Mouse (Mus musculus) embryonic facial prominence, embryonic 11.5 days (tissue): ENCODE measurements around the gene Olfr1419. TPM values are rescaled to one million over a fixed set of nuclear protein-coding genes. Genes with fewer than 3 reads are reported as not detected.

ENCODE experiments used
- ATAC-seq: fragments of 200-750 bp; cut with Nextera tagmentation; replicated peaks from 2 replicates; pipeline ENCODE4 v1.8.0; 2017; ENCODE audit warnings: low read depth; ENCODE audit not compliant: insufficient number of reproducible peaks, low FRiP score, low TSS enrichment
- DNase-seq: peaks from one replicate; pipeline ENCODE4 v3.0.0-alpha.2; 2015; ENCODE audit warnings: low spot score
- H3K27ac ChIP-seq: fragments of 300-500 bp; sonication (generic); replicated peaks from 2 replicates; pipeline ENCODE4 v1.5.1; 2014; ENCODE audit warnings: mild to moderate bottlenecking, low read depth, low read length, control low read depth
- H3K27me3 ChIP-seq: fragments of 300-500 bp; sonication (generic); 2 replicates; pipeline ENCODE4 v1.6.1; 2014; ENCODE audit warnings: mild to moderate bottlenecking, low read length, moderate library complexity, mixed read lengths; ENCODE audit not compliant: control insufficient read depth, insufficient read depth
- H3K36me3 ChIP-seq: fragments of 300-500 bp; sonication (generic); replicated peaks from 2 replicates; pipeline ENCODE4 v1.6.1; 2014; ENCODE audit warnings: low read depth, mild to moderate bottlenecking, low read length, moderate library complexity, mixed read lengths; ENCODE audit not compliant: control insufficient read depth, insufficient read depth
- H3K4me1 ChIP-seq: fragments of 300-500 bp; sonication (generic); 2 replicates; pipeline ENCODE4 v1.6.1; 2014; ENCODE audit warnings: low read length, mixed read lengths; ENCODE audit not compliant: control insufficient read depth, insufficient read depth
- H3K4me2 ChIP-seq: fragments of 300-500 bp; sonication (generic); 2 replicates; pipeline ENCODE4 v1.6.1; 2014; ENCODE audit warnings: low read depth, mild to moderate bottlenecking, control low read depth, low read length, moderate library complexity
- H3K4me3 ChIP-seq: fragments of 300-500 bp; sonication (generic); 2 replicates; pipeline ENCODE4 v1.5.1; 2014; ENCODE audit warnings: low read depth, low read length, control low read depth
- H3K9ac ChIP-seq: fragments of 300-500 bp; sonication (generic); replicated peaks from 2 replicates; pipeline ENCODE4 v1.6.1; 2014; ENCODE audit warnings: mild to moderate bottlenecking, control low read depth, low read length
- H3K9me3 ChIP-seq: fragments of 300-500 bp; sonication (generic); replicated peaks from 2 replicates; pipeline ENCODE4 v1.6.1; 2016; ENCODE audit warnings: mild to moderate bottlenecking, low read length, inconsistent platforms, mixed read lengths; ENCODE audit not compliant: control insufficient read depth
- WGBS: fragments of 180-500 bp; shearing (Covaris S2); extraction: QIAGEN DNeasy Blood & Tissue Kit; methylation state at CpG from one replicate; pipeline ENCODE4 v1.1.7; 2014; 5-methylcytosine and 5-hydroxymethylcytosine counted together
- microRNA-seq: library from miRNA; unstranded; fragments of <30 nt; microRNA quantifications from one replicate; pipeline ENCODE4, GENCODE M21; 2016; ENCODE audit warnings: borderline number of aligned reads
- polyA plus RNA-seq: library from polyadenylated mRNA; unstranded; fragments of >200 nt; fragmentation: Nextera tagmentation; extraction: Ambion mirVana; gene quantifications from 2 replicates; pipeline ENCODE4 v1.2.1, GENCODE M21; 2014

Gene Olfr1419
- polyA plus RNA-seq, 1 experiment from 2014 or later = not detected

DNA sequence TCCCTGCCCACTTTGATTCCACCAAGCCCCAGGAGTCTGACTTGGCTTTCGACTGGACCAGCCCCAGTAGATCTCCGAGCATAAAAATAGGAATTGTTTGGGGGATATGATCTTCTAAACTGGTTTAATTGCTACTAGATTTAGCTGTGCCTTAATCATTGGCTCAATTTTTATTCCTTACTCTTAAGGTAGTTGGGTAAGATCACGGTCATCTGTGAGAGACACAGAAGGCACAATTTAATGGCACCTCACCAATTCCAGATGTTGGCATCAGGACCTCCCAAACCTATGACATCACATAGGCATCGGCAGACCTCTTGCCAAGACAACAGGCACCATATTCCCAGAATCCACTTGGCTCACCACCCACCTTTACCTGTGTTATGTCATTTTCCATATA lies 35.8 kb downstream of the Olfr1419 start, which contains the start of gene Olfr1417:
TSS of gene Olfr1417 (minus strand) at position 101 of the 400 bp plus-strand sequence.
- WGBS = 82% methylated on average over 4 of the region's 4 CpGs
- no peak within 1 kb of the TSS for H3K9ac ChIP-seq

DNA sequence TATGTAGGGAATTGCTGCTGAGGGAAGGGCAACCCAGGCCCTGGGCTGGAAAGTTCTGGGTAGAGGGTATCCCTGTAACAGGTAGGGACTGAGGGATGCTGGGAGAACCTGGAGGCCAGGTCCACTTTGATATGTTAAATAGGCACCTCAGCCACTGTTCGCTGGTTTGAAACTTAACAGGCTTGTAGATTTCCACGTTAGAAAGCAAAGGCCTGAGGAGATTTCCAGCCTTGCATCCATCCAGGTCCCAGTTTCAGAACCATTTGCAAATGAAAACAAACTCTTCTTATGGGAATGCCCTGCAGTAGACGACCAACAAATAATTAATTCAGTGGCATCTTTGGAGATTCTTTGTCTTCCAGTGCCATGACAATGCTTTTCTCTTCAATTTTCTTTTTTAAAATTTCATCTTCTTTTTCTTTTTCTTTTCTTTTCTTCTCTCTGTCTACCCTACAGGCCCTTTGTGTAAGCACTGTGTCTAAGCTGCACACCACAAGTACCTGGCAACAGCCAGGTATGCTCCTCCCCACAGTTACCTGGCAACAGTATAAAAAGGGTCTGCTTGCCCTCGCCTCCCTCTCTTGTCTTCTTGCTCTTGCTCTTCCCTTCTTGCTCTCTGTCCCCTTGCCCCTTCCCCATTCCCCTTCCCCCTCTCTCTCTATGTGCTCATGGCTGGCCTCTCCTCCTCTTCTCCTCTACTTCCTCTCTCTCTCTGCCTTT lies 51.4 kb downstream of the Olfr1419 start:
- no peak overlapping the region for H3K9ac ChIP-seq
- H3K27ac ChIP-seq = no peak overlapping the region
- WGBS = 21% methylated on average over 4 of the region's 4 CpGs
- no peak overlapping the region for H3K4me3 ChIP-seq
- no peaks in the 10 kb centered on the region for H3K36me3 ChIP-seq
- peaks cover 9% of the 10 kb centered on the region for H3K27me3 ChIP-seq
- no peak overlapping the region for H3K4me2 ChIP-seq
- ATAC-seq = no peak
- H3K4me1 ChIP-seq = no peaks in the 10 kb centered on the region
- H3K9me3 ChIP-seq = no peaks in the 10 kb centered on the region
- DNase-seq = no peak

More for the DNA sequence above, 35.8 kb downstream of the Olfr1419 start, which contains the start of gene Olfr1417:
- Histone ChIP-seq H3K4me2 (no peak within 1 kb of the TSS), H3K27ac (no peak within 1 kb of the TSS), H3K9me3 (no peaks in the 10 kb centered on the region), H3K27me3 (no peaks in the 10 kb centered on the region), H3K4me3 (no peak within 1 kb of the TSS), H3K36me3 (no peaks in the 10 kb centered on the region), H3K4me1 (no peaks in the 10 kb centered on the region)
- no peak for DNase-seq
- no peak for ATAC-seq

- Histone ChIP-seq H3K27ac (no peak overlapping the region), H3K4me1 (peaks cover 2% of the 10 kb centered on the region), H3K9me3 (no peaks in the 10 kb centered on the region), H3K36me3 (no peaks in the 10 kb centered on the region), H3K9ac (no peak overlapping the region), H3K4me2 (no peak overlapping the region), H3K4me3 (no peak overlapping the region), H3K27me3 (peaks cover 18% of the 10 kb centered on the region)
- ATAC-seq (no peak), DNase-seq (peak; percentile 12)
- WGBS = 32% methylated on average over 6 of the region's 6 CpGs
These were observed 54.7 kb downstream of the Olfr1419 start for GRCm38 (mm10) chr19:11820211-11820610.

GRCm38 (mm10) chr19:11819800-11820199 lies 55.1 kb downstream of the Olfr1419 start:
- WGBS = under 1% methylated on average over 15 of the region's 15 CpGs

DNA sequence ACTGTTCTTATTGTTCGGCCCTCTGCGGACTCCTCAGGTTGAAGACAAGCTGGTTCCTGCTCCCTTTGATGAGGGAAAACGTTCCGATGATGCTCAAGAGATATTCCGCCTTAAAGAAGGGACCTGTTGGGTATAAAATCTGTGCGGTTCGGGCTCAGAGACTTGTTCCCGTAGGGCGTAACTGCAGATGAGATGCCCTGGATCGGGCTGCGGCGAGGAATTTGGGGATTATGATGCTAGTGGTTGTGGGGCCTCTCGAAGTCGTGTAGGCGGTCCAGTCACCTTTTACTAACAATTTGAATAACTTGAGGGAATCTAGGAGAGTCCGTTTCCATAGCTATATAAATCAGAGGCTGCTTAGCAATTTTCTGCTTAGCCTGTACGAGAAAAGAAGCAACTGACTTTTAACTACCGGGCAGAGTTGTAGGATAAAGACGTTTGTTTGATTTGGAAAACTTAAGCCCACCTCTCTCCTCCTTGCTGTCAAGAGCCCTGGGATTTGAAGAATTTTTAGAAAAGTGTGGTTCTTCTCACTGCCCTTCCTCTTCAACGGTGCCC lies 55.7 kb downstream of the Olfr1419 start, which contains the start of gene Stx3:
TSS of gene Stx3 (minus strand) at position 261 of the 558 bp plus-strand sequence.
- peak within 1 kb of the TSS; percentile 95 for H3K4me2 ChIP-seq
- H3K27ac ChIP-seq = no peak within 1 kb of the TSS
- H3K4me3 ChIP-seq = peak within 1 kb of the TSS; percentile 62
- peaks cover 18% of the 10 kb centered on the region for H3K27me3 ChIP-seq
- H3K9ac ChIP-seq = peak within 1 kb of the TSS; percentile 58
- WGBS = under 1% methylated on average over 20 of the region's 20 CpGs
- no peak for ATAC-seq
- DNase-seq = peak; percentile 21
- H3K36me3 ChIP-seq = no peaks in the 10 kb centered on the region
- no peaks in the 10 kb centered on the region for H3K9me3 ChIP-seq
- H3K4me1 ChIP-seq = peaks cover 2% of the 10 kb centered on the region

More at GRCm38 (mm10) chr19:11819800-11820199, 55.1 kb downstream of the Olfr1419 start:
- no peak overlapping the region for H3K27ac ChIP-seq
- no peaks in the 10 kb centered on the region for H3K9me3 ChIP-seq
- H3K36me3 ChIP-seq = no peaks in the 10 kb centered on the region
- DNase-seq (peak; percentile 92), ATAC-seq (peak; percentile 87)
- peaks cover 18% of the 10 kb centered on the region for H3K27me3 ChIP-seq
- H3K4me1 ChIP-seq = peaks cover 2% of the 10 kb centered on the region
- peak overlapping the region; percentile 95 for H3K4me2 ChIP-seq
- H3K4me3 ChIP-seq = peak overlapping the region; percentile 62
- no peak overlapping the region for H3K9ac ChIP-seq

Small RNAs within 50 kb of the gene (microRNA-seq; reads per million reads assigned to microRNA genes)
- 8.0 reads per million, percentile 9 among the genes with 10 or more reads in this experiment for gene Mir6994

Other genes with a start within 250 kb of the Olfr1419 start
- 0.36 and 0.52 TPM in 2 replicates for gene Ms4a3, start 234.3 kb downstream of the Olfr1419 start, polyA plus RNA-seq
- not detected in 2 replicates for gene Oosp2, start 214.5 kb downstream of the Olfr1419 start, polyA plus RNA-seq
- gene Oosp1, start 184.0 kb downstream of the Olfr1419 start, polyA plus RNA-seq = not detected in 2 replicates
- gene Oosp3, start 178.1 kb downstream of the Olfr1419 start, polyA plus RNA-seq = not detected in 2 replicates
- gene Gif, start 127.6 kb downstream of the Olfr1419 start, polyA plus RNA-seq = not detected in 2 replicates
- 53.7 and 60.8 TPM in 2 replicates for gene Mrpl16, start 104.7 kb downstream of the Olfr1419 start, polyA plus RNA-seq
- gene Stx3, start 55.7 kb downstream of the Olfr1419 start, polyA plus RNA-seq = 10.8 and 13.0 TPM in 2 replicates
- gene Olfr1417, start 35.9 kb downstream of the Olfr1419 start, polyA plus RNA-seq = not detected in 2 replicates
- gene Olfr1418, start 14.0 kb downstream of the Olfr1419 start, polyA plus RNA-seq = not detected in 2 replicates
- gene Olfr1420, start 11.5 kb upstream of the Olfr1419 start, polyA plus RNA-seq = 0.07 TPM in 1 of 2 replicates, not detected in the other
- gene Patl1, start 37.3 kb upstream of the Olfr1419 start, polyA plus RNA-seq = 25.9 and 27.9 TPM in 2 replicates
- 6.4 and 7.2 TPM in 2 replicates for gene Osbp, start 90.8 kb upstream of the Olfr1419 start, polyA plus RNA-seq
- gene Olfr1423, start 166.2 kb upstream of the Olfr1419 start, polyA plus RNA-seq = not detected in 2 replicates
- not detected in 2 replicates for gene Olfr1424, start 187.6 kb upstream of the Olfr1419 start, polyA plus RNA-seq
- not detected in 2 replicates for gene Olfr1425, start 202.6 kb upstream of the Olfr1419 start, polyA plus RNA-seq
- gene Olfr1426, start 216.9 kb upstream of the Olfr1419 start, polyA plus RNA-seq = not detected in 2 replicates
- gene Olfr1427, start 228.2 kb upstream of the Olfr1419 start, polyA plus RNA-seq = not detected in 2 replicates
- gene Olfr1428, start 240.8 kb upstream of the Olfr1419 start, polyA plus RNA-seq = not detected in 2 replicates
- gene Olfr76, start 248.1 kb upstream of the Olfr1419 start, polyA plus RNA-seq = not detected in 2 replicates